Mouse (Mus musculus) spleen, adult 2 months (tissue): ENCODE results near the gene Psmb2. TPM values are rescaled to one million over a fixed set of nuclear protein-coding genes. Genes with fewer than 3 reads are reported as not detected.

Experiments used
- DNase-seq, 2 experiments: peaks; one replicate each; pipeline versions ENCODE4 v3.0.0 to v3.0.0-alpha.2; 2012 to 2021; ENCODE audit warnings: low spot score in 2 of 2, low read depth in 1 of 2
- H3K27ac ChIP-seq: fragments of 200-500 bp; 2 replicates; pipeline ENCODE4 v1.5.1; 2012; ENCODE audit warnings: low read length, inconsistent platforms; ENCODE audit not compliant: insufficient read depth
- H3K27me3 ChIP-seq: fragments of 200-500 bp; 2 replicates; pipeline ENCODE4 v1.6.1; 2012; ENCODE audit warnings: mild to moderate bottlenecking, moderate library complexity, low read length, inconsistent platforms; ENCODE audit not compliant: control insufficient read depth, insufficient read depth
- H3K36me3 ChIP-seq: fragments of 200-500 bp; 2 replicates; pipeline ENCODE4 v1.6.1; 2012; ENCODE audit warnings: mild to moderate bottlenecking, low read length, inconsistent platforms; ENCODE audit not compliant: control insufficient read depth, insufficient read depth
- H3K4me1 ChIP-seq: fragments of 200-500 bp; 2 replicates; pipeline ENCODE4 v1.6.1; 2011; ENCODE audit warnings: inconsistent platforms; ENCODE audit not compliant: control insufficient read depth, insufficient read depth, insufficient read length
- H3K4me3 ChIP-seq: fragments of 200-500 bp; 2 replicates; pipeline ENCODE4 v1.5.1; 2011; ENCODE audit warnings: mild to moderate bottlenecking, inconsistent platforms; ENCODE audit not compliant: insufficient read depth, insufficient read length; ENCODE audit errors: extremely low read depth
- CTCF ChIP-seq: fragments of 200-500 bp; IDR thresholded peaks from 2 replicates; pipeline ENCODE4 v1.5.1; 2011; ENCODE audit warnings: mild to moderate bottlenecking, inconsistent platforms; ENCODE audit not compliant: insufficient read depth, insufficient read length, insufficient replicate concordance; ENCODE audit errors: extremely low read depth
- POLR2A ChIP-seq: fragments of 200-500 bp; IDR thresholded peaks from 2 replicates; pipeline ENCODE4 v1.6.1; 2011; ENCODE audit warnings: low read depth, low read length, inconsistent platforms
- WGBS: fragments of 180-500 bp; shearing (Covaris S2); methylation state at CpG from one replicate; pipeline ENCODE4 v1.1.7; 2018; 5-methylcytosine and 5-hydroxymethylcytosine counted together
- polyA plus RNA-seq: library from polyadenylated mRNA; depleted of rRNA; stranded (reverse); fragments of >200 nt; gene quantifications from 2 replicates; pipeline ENCODE4 v1.2.3, GENCODE M21; 2012

Gene Psmb2
- polyA plus RNA-seq, 1 experiment = 88.8 TPM

- TF ChIP-seq CTCF = no peak
- TF ChIP-seq POLR2A = no peak
These were observed 68.9 kb downstream of the Psmb2 start for GRCm38 (mm10) chr4:126746194-126746840.

GRCm38 (mm10) chr4:126748381-126748780 lies 71.0 kb downstream of the Psmb2 start:
- WGBS = 94% methylated on average over 8 of the region's 8 CpGs
- DNase-seq = no peak
- TF ChIP-seq CTCF = no peak
- no peak for TF ChIP-seq POLR2A
- H3K36me3 ChIP-seq = peaks cover 32% of the 10 kb centered on the region
- H3K27ac ChIP-seq = no peak overlapping the region
- peaks cover 7% of the 10 kb centered on the region; the same call in 1 of the 2 replicates for H3K4me1 ChIP-seq
- no peaks in the 10 kb centered on the region for H3K27me3 ChIP-seq
- H3K4me3 ChIP-seq = no peak overlapping the region

More at GRCm38 (mm10) chr4:126746194-126746840, 68.9 kb downstream of the Psmb2 start:
- DNase-seq = no peak
- no peaks in the 10 kb centered on the region for H3K4me1 ChIP-seq
- H3K4me3 ChIP-seq = no peak overlapping the region
- no peaks in the 10 kb centered on the region for H3K27me3 ChIP-seq
- H3K27ac ChIP-seq = no peak overlapping the region
- 95% methylated on average over 10 of the region's 10 CpGs for WGBS
- peaks cover 32% of the 10 kb centered on the region for H3K36me3 ChIP-seq

- 91% methylated on average over 11 of the region's 11 CpGs for WGBS
- Histone ChIP-seq H3K27me3 (no peaks in the 10 kb centered on the region), H3K4me3 (no peak overlapping the region), H3K27ac (no peak overlapping the region), H3K36me3 (peaks cover 28% of the 10 kb centered on the region), H3K4me1 (peaks cover 10% of the 10 kb centered on the region; the same call in 1 of the 2 replicates)
- TF ChIP-seq CTCF (no peak), POLR2A (no peak)
- DNase-seq = no peak
These were observed 72.1 kb downstream of the Psmb2 start for GRCm38 (mm10) chr4:126749553-126749952.

- peaks cover 10% of the 10 kb centered on the region; the same call in 1 of the 2 replicates for H3K4me1 ChIP-seq
- no peak for DNase-seq
- WGBS = 96% methylated on average over 26 of the region's 26 CpGs
These were observed 72.7 kb downstream of the Psmb2 start for GRCm38 (mm10) chr4:126750046-126750683.

GRCm38 (mm10) chr4:126750863-126751555 lies 73.6 kb downstream of the Psmb2 start:
- Histone ChIP-seq H3K4me3 (no peak overlapping the region), H3K27me3 (no peaks in the 10 kb centered on the region), H3K36me3 (peaks cover 20% of the 10 kb centered on the region), H3K4me1 (peaks cover 10% of the 10 kb centered on the region; the same call in 1 of the 2 replicates), H3K27ac (no peak overlapping the region)
- TF ChIP-seq CTCF = no peak
- no peak for DNase-seq
- WGBS = 94% methylated on average over 8 of the region's 8 CpGs

More at GRCm38 (mm10) chr4:126750046-126750683, 72.7 kb downstream of the Psmb2 start:
- Histone ChIP-seq H3K27ac (no peak overlapping the region), H3K36me3 (peaks cover 23% of the 10 kb centered on the region), H3K27me3 (no peaks in the 10 kb centered on the region), H3K4me3 (no peak overlapping the region)
- no peak for TF ChIP-seq POLR2A
- TF ChIP-seq CTCF = no peak

- H3K4me3 ChIP-seq = no peak overlapping the region
- TF ChIP-seq POLR2A (no peak), CTCF (no peak)
- H3K27me3 ChIP-seq = no peaks in the 10 kb centered on the region
- H3K27ac ChIP-seq = no peak overlapping the region
- WGBS = 88% methylated on average over 10 of the region's 10 CpGs
- DNase-seq = no peak
- H3K36me3 ChIP-seq = peaks cover 15% of the 10 kb centered on the region
- peaks cover 10% of the 10 kb centered on the region; the same call in 1 of the 2 replicates for H3K4me1 ChIP-seq
These were observed 74.2 kb downstream of the Psmb2 start for GRCm38 (mm10) chr4:126751556-126752023.
